In genomic region chr17:30672556-30672955, GRCm38 (mm10) we compare ENCODE assay signal across 24 mouse cellular contexts. TPM values are rescaled to one million over a fixed set of nuclear protein-coding genes. Genes with fewer than 3 reads are reported as not detected.
DNase-seq lines count a peak whose midpoint lies in the region; ATAC-seq lines count a peak whose summit lies in the region.
"Had no signal": no experiment of that assay in that cellular context is flagged by ENCODE, and none has a peak within 500 bp of the region (broad histone marks: within the 10 kb centered on the region; RNA-seq: fewer than 3 reads in every experiment).

No protein-coding gene starts in this region.

- H3K4me1 ChIP-seq in hindbrain, embryonic 13.5 days (replicated peaks) = peaks cover 15% of the 10 kb centered on the region; the same call in 1 of the 2 replicates
- no peaks in the 10 kb centered on the region for H3K4me1 ChIP-seq in hindbrain, embryonic 11.5 days (replicated peaks; ENCODE audit: control insufficient read depth, insufficient read depth, low read length)
- peaks cover 15% of the 10 kb centered on the region; the same call in 1 of the 2 replicates for H3K4me1 ChIP-seq in neural tube, embryonic 13.5 days (replicated peaks)
- H3K4me1 ChIP-seq in neural tube, embryonic 15.5 days = peaks cover 13% of the 10 kb centered on the region; the same call in 1 of the 2 replicates
- peaks cover 12% of the 10 kb centered on the region for H3K4me1 ChIP-seq in forebrain, embryonic 15.5 days
- H3K4me1 ChIP-seq in kidney, embryonic 15.5 days = no peaks in the 10 kb centered on the region
- H3K4me1 ChIP-seq: embryonic facial prominence, embryonic 13.5 days; heart, embryonic 13.5 days; hindbrain, embryonic 10.5 days; limb, embryonic 13.5 days; lung, embryonic 15.5 days had no signal

- no peaks in the 10 kb centered on the region for H3K27me3 ChIP-seq in hindbrain, embryonic 13.5 days
- H3K27me3 ChIP-seq in hindbrain, embryonic 11.5 days (ENCODE audit: control insufficient read depth, insufficient read depth, low read length) = no peaks in the 10 kb centered on the region
- no peaks in the 10 kb centered on the region for H3K27me3 ChIP-seq in neural tube, embryonic 13.5 days
- H3K27me3 ChIP-seq in neural tube, embryonic 15.5 days (replicated peaks) = no peaks in the 10 kb centered on the region
- no peaks in the 10 kb centered on the region for H3K27me3 ChIP-seq in forebrain, embryonic 15.5 days
- H3K27me3 ChIP-seq in kidney, embryonic 15.5 days = no peaks in the 10 kb centered on the region
- H3K27me3 ChIP-seq: embryonic facial prominence, embryonic 13.5 days; heart, embryonic 13.5 days; limb, embryonic 13.5 days; lung, embryonic 15.5 days had no signal

- H3K9ac ChIP-seq in hindbrain, embryonic 13.5 days = no peak overlapping the region
- no peak overlapping the region for H3K9ac ChIP-seq in hindbrain, embryonic 11.5 days (ENCODE audit: low read depth, low read length)
- no peak overlapping the region for H3K9ac ChIP-seq in neural tube, embryonic 13.5 days
- H3K9ac ChIP-seq in neural tube, embryonic 15.5 days (replicated peaks) = no peak overlapping the region
- H3K9ac ChIP-seq in forebrain, embryonic 15.5 days (replicated peaks) = no peak overlapping the region
- no peak overlapping the region for H3K9ac ChIP-seq in kidney, embryonic 15.5 days
- H3K9ac ChIP-seq: embryonic facial prominence, embryonic 13.5 days; heart, embryonic 13.5 days; limb, embryonic 13.5 days; lung, embryonic 15.5 days had no signal

- no peak overlapping the region for H3K4me2 ChIP-seq in hindbrain, embryonic 13.5 days
- H3K4me2 ChIP-seq in hindbrain, embryonic 11.5 days (replicated peaks; ENCODE audit: low read depth, low read length) = no peak overlapping the region
- H3K4me2 ChIP-seq in neural tube, embryonic 13.5 days = no peak overlapping the region
- H3K4me2 ChIP-seq in neural tube, embryonic 15.5 days = no peak overlapping the region
- H3K4me2 ChIP-seq in forebrain, embryonic 15.5 days (replicated peaks) = no peak overlapping the region
- no peak overlapping the region for H3K4me2 ChIP-seq in kidney, embryonic 15.5 days
- H3K4me2 ChIP-seq: embryonic facial prominence, embryonic 13.5 days; heart, embryonic 13.5 days; limb, embryonic 13.5 days; liver, embryonic 11.5 days; lung, embryonic 15.5 days had no signal

- no peaks in the 10 kb centered on the region for H3K9me3 ChIP-seq in hindbrain, embryonic 13.5 days
- no peaks in the 10 kb centered on the region for H3K9me3 ChIP-seq in hindbrain, embryonic 11.5 days (ENCODE audit: control insufficient read depth, low read length)
- H3K9me3 ChIP-seq in neural tube, embryonic 13.5 days = no peaks in the 10 kb centered on the region
- no peaks in the 10 kb centered on the region for H3K9me3 ChIP-seq in neural tube, embryonic 15.5 days (replicated peaks)
- no peaks in the 10 kb centered on the region for H3K9me3 ChIP-seq in forebrain, embryonic 15.5 days
- H3K9me3 ChIP-seq in kidney, embryonic 15.5 days (replicated peaks) = no peaks in the 10 kb centered on the region
- H3K9me3 ChIP-seq: embryonic facial prominence, embryonic 13.5 days; heart, embryonic 13.5 days; hindbrain, embryonic 10.5 days; lung, embryonic 15.5 days had no signal

- 51% methylated on average over 4 of the region's 4 CpGs for WGBS in hindbrain, embryonic 13.5 days
- WGBS in hindbrain, embryonic 11.5 days = 71% methylated on average over 4 of the region's 4 CpGs
- WGBS in neural tube, embryonic 13.5 days = 47% methylated on average over 4 of the region's 4 CpGs
- WGBS in neural tube, embryonic 15.5 days = 46% methylated on average over 4 of the region's 4 CpGs
- 21% methylated on average over 4 of the region's 4 CpGs for WGBS in forebrain, embryonic 15.5 days
- WGBS in kidney, embryonic 15.5 days = 82% methylated on average over 4 of the region's 4 CpGs

- H3K36me3 ChIP-seq in hindbrain, embryonic 13.5 days = no peaks in the 10 kb centered on the region
- H3K36me3 ChIP-seq in hindbrain, embryonic 11.5 days (ENCODE audit: control insufficient read depth, insufficient read depth, low read length) = no peaks in the 10 kb centered on the region
- H3K36me3 ChIP-seq in neural tube, embryonic 13.5 days = no peaks in the 10 kb centered on the region
- H3K36me3 ChIP-seq in neural tube, embryonic 15.5 days = no peaks in the 10 kb centered on the region
- no peaks in the 10 kb centered on the region for H3K36me3 ChIP-seq in forebrain, embryonic 15.5 days
- no peaks in the 10 kb centered on the region for H3K36me3 ChIP-seq in kidney, embryonic 15.5 days
- H3K36me3 ChIP-seq: embryonic facial prominence, embryonic 13.5 days; heart, embryonic 13.5 days; hindbrain, embryonic 10.5 days; limb, embryonic 13.5 days; lung, embryonic 15.5 days had no signal

- H3K4me3 ChIP-seq in hindbrain, embryonic 13.5 days = no peak overlapping the region
- no peak overlapping the region for H3K4me3 ChIP-seq in hindbrain, embryonic 11.5 days (ENCODE audit: low read depth, low read length)
- H3K4me3 ChIP-seq in neural tube, embryonic 13.5 days = no peak overlapping the region
- H3K4me3 ChIP-seq in neural tube, embryonic 15.5 days (replicated peaks) = no peak overlapping the region
- no peak overlapping the region for H3K4me3 ChIP-seq in forebrain, embryonic 15.5 days
- H3K4me3 ChIP-seq in kidney, embryonic 15.5 days (replicated peaks) = no peak overlapping the region
- H3K4me3 ChIP-seq: embryonic facial prominence, embryonic 13.5 days; heart, embryonic 13.5 days; hindbrain, embryonic 10.5 days; layer of hippocampus, adult 2 months; limb, embryonic 13.5 days; lung, embryonic 15.5 days had no signal

- H3K27ac ChIP-seq in hindbrain, embryonic 13.5 days = peak overlapping the region; percentile 53
- H3K27ac ChIP-seq in hindbrain, embryonic 11.5 days (ENCODE audit: low read depth, low read length) = no peak overlapping the region
- peak overlapping the region; percentile 39 for H3K27ac ChIP-seq in neural tube, embryonic 13.5 days (replicated peaks)
- no peak overlapping the region for H3K27ac ChIP-seq in neural tube, embryonic 15.5 days (replicated peaks)
- peak overlapping the region; percentile 5; the same call in 1 of the 2 replicates for H3K27ac ChIP-seq in forebrain, embryonic 15.5 days (replicated peaks)
- no peak overlapping the region for H3K27ac ChIP-seq in kidney, embryonic 15.5 days
- H3K27ac ChIP-seq: embryonic facial prominence, embryonic 13.5 days; heart, embryonic 13.5 days; hindbrain, embryonic 10.5 days; layer of hippocampus, adult 2 months; limb, embryonic 13.5 days; lung, embryonic 15.5 days had no signal

- no peak for ATAC-seq in hindbrain, embryonic 13.5 days (ENCODE audit: low FRiP score)
- no peak for ATAC-seq in hindbrain, embryonic 11.5 days (ENCODE audit: low FRiP score)
- ATAC-seq in neural tube, embryonic 13.5 days (ENCODE audit: low read depth) = 0 out of 2 replicates have a peak, but pooled peaks have one; percentile 8
- ATAC-seq in neural tube, embryonic 15.5 days (ENCODE audit: low FRiP score) = no peak
- 0 out of 2 replicates have a peak, but pooled peaks have one; percentile 46 for ATAC-seq in forebrain, embryonic 15.5 days (replicated peaks)
- no peak for ATAC-seq in megakaryocyte-erythroid progenitor cell, adult 5-6 weeks (replicated peaks; ENCODE audit: low FRiP score, low TSS enrichment, poor library complexity, severe bottlenecking)
- ATAC-seq in kidney, embryonic 15.5 days (replicated peaks; ENCODE audit: low FRiP score) = no peak

- no peak for DNase-seq in hindbrain, embryonic 11.5 days (ENCODE audit: low spot score)
- DNase-seq: adrenal gland, postnatal 14 days; cerebellum, adult 11-12 months; cerebellum, adult 9-11 months; gastrocnemius, postnatal 10 days; heart, postnatal 14 days; kidney, adult 18-20 months; kidney, postnatal 36 days; right cerebral cortex, adult 18-20 months; spleen, adult 18-20 months; thymus, postnatal 25 days had no signal

RNA-seq across cellular contexts. Expression of gene Glo1, which starts 45.9 kb away (rescaled TPM):
- 153 and 172 TPM in 2 replicates for polyA plus RNA-seq in hindbrain, embryonic 13.5 days (2015; fragmentation: Nextera tagmentation; extraction: Ambion mirVana)
- 250 TPM in 2 replicates for polyA plus RNA-seq in hindbrain, embryonic 11.5 days (2014; fragmentation: Nextera tagmentation; extraction: Ambion mirVana)
- polyA plus RNA-seq in neural tube, embryonic 13.5 days (2015; fragmentation: Nextera tagmentation; extraction: Ambion mirVana) = 157 and 160 TPM in 2 replicates
- polyA plus RNA-seq in neural tube, embryonic 15.5 days (2015; fragmentation: Nextera tagmentation; extraction: Ambion mirVana) = 162 and 168 TPM in 2 replicates
- polyA plus RNA-seq in forebrain, embryonic 15.5 days (2015; fragmentation: Nextera tagmentation; extraction: Ambion mirVana) = 163 and 174 TPM in 2 replicates
- 162 and 174 TPM in 2 replicates for total RNA-seq in megakaryocyte-erythroid progenitor cell, adult 5-6 weeks (2014; fragmentation: Nextera tagmentation)
- total RNA-seq in megakaryocyte-erythroid progenitor cell, adult 5-6 weeks (2017) = 182 and 194 TPM in 2 replicates
- polyA plus RNA-seq in kidney, embryonic 15.5 days (2015; fragmentation: Nextera tagmentation; extraction: Ambion mirVana) = 221 and 230 TPM in 2 replicates

RNA-seq across cellular contexts. Expression of gene Dnah8, which starts 48.4 kb away (rescaled TPM):
- polyA plus RNA-seq in hindbrain, embryonic 13.5 days (2015; fragmentation: Nextera tagmentation; extraction: Ambion mirVana) = 1.3 and 1.9 TPM in 2 replicates
- polyA plus RNA-seq in hindbrain, embryonic 11.5 days (2014; fragmentation: Nextera tagmentation; extraction: Ambion mirVana) = 0.92 and 2.4 TPM in 2 replicates
- polyA plus RNA-seq in neural tube, embryonic 13.5 days (2015; fragmentation: Nextera tagmentation; extraction: Ambion mirVana) = 1.2 and 1.5 TPM in 2 replicates
- 2.7 and 2.8 TPM in 2 replicates for polyA plus RNA-seq in neural tube, embryonic 15.5 days (2015; fragmentation: Nextera tagmentation; extraction: Ambion mirVana)
- 0.83 and 1.5 TPM in 2 replicates for polyA plus RNA-seq in forebrain, embryonic 15.5 days (2015; fragmentation: Nextera tagmentation; extraction: Ambion mirVana)
- 49.4 and 90.6 TPM in 2 replicates for total RNA-seq in megakaryocyte-erythroid progenitor cell, adult 5-6 weeks (2014; fragmentation: Nextera tagmentation)
- 23.5 and 54.2 TPM in 2 replicates for total RNA-seq in megakaryocyte-erythroid progenitor cell, adult 5-6 weeks (2017)
- polyA plus RNA-seq in kidney, embryonic 15.5 days (2015; fragmentation: Nextera tagmentation; extraction: Ambion mirVana) = 0.91 and 1.3 TPM in 2 replicates

Comparison
In these comparisons a context has a peak if more than half of its experiments do, and no peak if none do; other contexts are left out.
1. ATAC-seq: peak in neural tube, embryonic 13.5 days (single experiment) and forebrain, embryonic 15.5 days (single experiment); none in hindbrain, embryonic 13.5 days (single experiment), hindbrain, embryonic 11.5 days (single experiment), neural tube, embryonic 15.5 days (single experiment), megakaryocyte-erythroid progenitor cell, adult 5-6 weeks (single experiment) and kidney, embryonic 15.5 days (single experiment).
2. H3K27ac ChIP-seq: peak in hindbrain, embryonic 13.5 days (single experiment), neural tube, embryonic 13.5 days (single experiment) and forebrain, embryonic 15.5 days (single experiment); none in hindbrain, embryonic 11.5 days (single experiment), neural tube, embryonic 15.5 days (single experiment) and kidney, embryonic 15.5 days (single experiment).